Mouse (Mus musculus) liver, embryonic 15.5 days (tissue): ENCODE results near the gene Shank3. TPM values are rescaled to one million over a fixed set of nuclear protein-coding genes. Genes with fewer than 3 reads are reported as not detected.

Source experiments
- ATAC-seq: fragments of 200-750 bp; cut with Nextera tagmentation; 2 replicates; pipeline ENCODE4 v1.8.0; 2017; ENCODE audit warnings: moderate number of reproducible peaks, mild to moderate bottlenecking, moderate library complexity; ENCODE audit not compliant: insufficient read depth
- H3K27ac ChIP-seq: fragments of 300-500 bp; sonication (generic); replicated peaks from 2 replicates; pipeline ENCODE4 v1.5.1; 2015; ENCODE audit warnings: mild to moderate bottlenecking, inconsistent platforms
- H3K27me3 ChIP-seq: fragments of 300-500 bp; sonication (generic); 2 replicates; pipeline ENCODE4 v1.6.1; 2015; ENCODE audit warnings: mild to moderate bottlenecking, inconsistent platforms
- H3K36me3 ChIP-seq: fragments of 300-500 bp; sonication (generic); replicated peaks from 2 replicates; pipeline ENCODE4 v1.6.1; 2015; ENCODE audit warnings: moderate library complexity, mild to moderate bottlenecking, inconsistent platforms
- H3K4me1 ChIP-seq: fragments of 300-500 bp; sonication (generic); replicated peaks from 2 replicates; pipeline ENCODE4 v1.6.1; 2015; ENCODE audit warnings: inconsistent platforms
- H3K4me2 ChIP-seq: fragments of 300-500 bp; sonication (generic); 2 replicates; pipeline ENCODE4 v1.6.1; 2015; ENCODE audit warnings: moderate library complexity, mild to moderate bottlenecking, inconsistent platforms
- H3K4me3 ChIP-seq: fragments of 300-500 bp; sonication (generic); replicated peaks from 2 replicates; pipeline ENCODE4 v1.5.1; 2015; ENCODE audit warnings: mild to moderate bottlenecking, inconsistent platforms
- H3K9ac ChIP-seq: fragments of 300-500 bp; sonication (generic); 2 replicates; pipeline ENCODE4 v1.6.1; 2015; ENCODE audit warnings: moderate library complexity, mild to moderate bottlenecking, inconsistent platforms
- H3K9me3 ChIP-seq: fragments of 300-500 bp; sonication (generic); replicated peaks from 2 replicates; pipeline ENCODE4 v1.6.1; 2016; ENCODE audit warnings: inconsistent platforms
- WGBS: fragments of 180-500 bp; shearing (Covaris S2); methylation state at CpG from one replicate; pipeline ENCODE4 v1.1.7; 2015; ENCODE audit warnings: mixed read lengths; ENCODE audit not compliant: insufficient replicate concordance; 5-methylcytosine and 5-hydroxymethylcytosine counted together
- polyA plus RNA-seq: library from polyadenylated mRNA; unstranded; fragments of >200 nt; fragmentation: Nextera tagmentation; extraction: Ambion mirVana; gene quantifications from 2 replicates; pipeline ENCODE4 v1.2.1, GENCODE M21; 2015

Shank3 gene
- polyA plus RNA-seq, 1 experiment from 2014 or later = 0.51 TPM

- no peaks in the 10 kb centered on the region for H3K36me3 ChIP-seq
- no peaks in the 10 kb centered on the region for H3K4me1 ChIP-seq
- H3K4me3 ChIP-seq = no peak overlapping the region
- no peak overlapping the region for H3K4me2 ChIP-seq
- no peak overlapping the region for H3K27ac ChIP-seq
- no peak overlapping the region for H3K9ac ChIP-seq
- WGBS = 33% methylated on average over 5 of the region's 5 CpGs
- ATAC-seq = no peak
- H3K27me3 ChIP-seq = peaks cover 24% of the 10 kb centered on the region
- no peaks in the 10 kb centered on the region for H3K9me3 ChIP-seq
Observed at GRCm38 (mm10) chr15:89463334-89464235, 35.8 kb upstream of the Shank3 start.

GRCm38 (mm10) chr15:89465052-89465451 is 34.4 kb upstream of the Shank3 start:
- H3K9ac ChIP-seq = no peak overlapping the region
- H3K27me3 ChIP-seq = peaks cover 14% of the 10 kb centered on the region
- 24% methylated on average over 1 of the region's 1 CpGs for WGBS
- no peak overlapping the region for H3K27ac ChIP-seq
- ATAC-seq = no peak
- no peak overlapping the region for H3K4me2 ChIP-seq
- no peaks in the 10 kb centered on the region for H3K36me3 ChIP-seq
- no peaks in the 10 kb centered on the region for H3K9me3 ChIP-seq
- no peaks in the 10 kb centered on the region for H3K4me1 ChIP-seq
- H3K4me3 ChIP-seq = no peak overlapping the region

DNA sequence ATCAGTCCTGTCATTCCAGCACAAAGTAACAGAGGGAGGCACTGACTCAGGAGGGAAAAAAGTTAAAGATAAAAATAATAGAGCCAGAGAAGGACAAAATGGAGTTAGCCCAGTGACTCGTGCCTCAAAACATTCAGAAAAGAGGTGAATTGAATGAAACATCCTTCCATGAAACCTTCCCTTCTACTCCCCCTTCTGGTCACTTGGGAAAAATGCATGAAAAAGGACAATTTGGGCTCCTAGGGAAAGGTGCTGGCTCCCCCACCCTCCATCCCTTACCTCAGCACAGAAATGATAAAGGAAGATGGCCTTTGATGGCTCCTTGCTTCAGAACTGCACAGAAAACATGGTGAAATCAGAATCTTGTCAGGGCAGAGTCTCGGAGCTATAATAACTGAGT is 30.8 kb upstream of the Shank3 start:
- no peak for ATAC-seq
- no peak overlapping the region for H3K9ac ChIP-seq
- H3K4me2 ChIP-seq = no peak overlapping the region
- WGBS = 20% methylated on average over 2 of the region's 2 CpGs
- H3K9me3 ChIP-seq = no peaks in the 10 kb centered on the region
- H3K27me3 ChIP-seq = no peaks in the 10 kb centered on the region
- H3K4me3 ChIP-seq = no peak overlapping the region
- H3K27ac ChIP-seq = no peak overlapping the region
- H3K36me3 ChIP-seq = no peaks in the 10 kb centered on the region
- H3K4me1 ChIP-seq = no peaks in the 10 kb centered on the region

GRCm38 (mm10) chr15:89471476-89471875 is 27.9 kb upstream of the Shank3 start:
- WGBS = 69% methylated on average over 4 of the region's 4 CpGs
- H3K27ac ChIP-seq = no peak overlapping the region
- no peak overlapping the region for H3K9ac ChIP-seq
- H3K4me3 ChIP-seq = no peak overlapping the region
- H3K4me1 ChIP-seq = peaks cover 15% of the 10 kb centered on the region
- no peak for ATAC-seq
- H3K36me3 ChIP-seq = no peaks in the 10 kb centered on the region
- no peaks in the 10 kb centered on the region for H3K27me3 ChIP-seq
- H3K4me2 ChIP-seq = no peak overlapping the region
- H3K9me3 ChIP-seq = no peaks in the 10 kb centered on the region

DNA sequence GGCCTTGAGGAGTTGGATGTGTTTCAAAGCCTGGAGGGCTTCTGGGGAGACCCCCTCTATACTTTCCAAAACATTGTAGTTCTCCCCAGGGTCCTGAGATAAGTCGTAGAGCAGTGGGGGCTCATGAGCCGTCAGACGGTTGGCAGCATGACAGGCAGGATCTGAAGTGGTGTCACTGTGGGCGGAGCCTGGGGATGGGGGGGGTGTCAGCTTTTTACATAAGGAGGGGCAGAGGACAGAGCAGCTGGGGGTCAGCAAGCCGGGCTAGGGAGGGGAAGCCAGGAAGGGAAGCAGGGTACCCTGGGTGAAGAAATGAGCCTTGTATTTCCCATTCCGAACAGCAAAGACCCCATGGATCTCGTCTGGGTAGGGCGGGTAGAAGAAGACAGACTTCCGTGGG is 26.1 kb upstream of the Shank3 start:
- H3K4me1 ChIP-seq = peaks cover 26% of the 10 kb centered on the region
- 76% methylated on average over 9 of the region's 9 CpGs for WGBS
- no peaks in the 10 kb centered on the region for H3K36me3 ChIP-seq
- no peaks in the 10 kb centered on the region for H3K27me3 ChIP-seq
- no peaks in the 10 kb centered on the region for H3K9me3 ChIP-seq
- no peak for ATAC-seq
- no peak overlapping the region for H3K27ac ChIP-seq
- no peak overlapping the region for H3K9ac ChIP-seq
- H3K4me2 ChIP-seq = no peak overlapping the region
- H3K4me3 ChIP-seq = no peak overlapping the region

DNA sequence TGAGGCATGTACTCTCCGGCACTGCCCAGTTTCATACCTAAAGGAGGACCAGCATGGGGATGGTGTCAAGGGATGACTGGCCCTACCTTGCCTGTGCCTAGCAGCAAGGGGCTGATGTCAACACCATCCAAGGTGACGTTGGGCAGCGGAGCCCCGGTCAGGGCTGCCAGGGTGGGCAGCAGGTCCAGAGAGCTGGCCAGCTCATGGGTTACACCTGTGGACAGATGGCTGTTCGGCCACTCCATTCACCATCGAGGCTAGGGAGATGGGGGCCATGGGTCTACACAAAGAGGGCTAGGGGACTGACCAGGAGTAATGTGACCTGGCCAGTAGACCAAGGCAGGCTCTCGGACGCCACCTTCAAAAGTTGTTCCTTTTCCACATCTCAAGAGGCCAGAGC is 25.5 kb upstream of the Shank3 start:
- ATAC-seq = no peak
- H3K27ac ChIP-seq = no peak overlapping the region
- no peak overlapping the region for H3K4me3 ChIP-seq
- H3K36me3 ChIP-seq = no peaks in the 10 kb centered on the region
- no peaks in the 10 kb centered on the region for H3K27me3 ChIP-seq
- no peak overlapping the region for H3K9ac ChIP-seq
- H3K4me1 ChIP-seq = peaks cover 26% of the 10 kb centered on the region
- H3K9me3 ChIP-seq = no peaks in the 10 kb centered on the region
- H3K4me2 ChIP-seq = no peak overlapping the region
- WGBS = 86% methylated on average over 8 of the region's 8 CpGs

- no peak overlapping the region for H3K9ac ChIP-seq
- WGBS = 80% methylated on average over 19 of the region's 19 CpGs
- no peak overlapping the region for H3K4me3 ChIP-seq
- peaks cover 26% of the 10 kb centered on the region for H3K4me1 ChIP-seq
- H3K4me2 ChIP-seq = peak overlapping the region; percentile 89; the same call in 1 of the 2 replicates
- no peaks in the 10 kb centered on the region for H3K9me3 ChIP-seq
- ATAC-seq = no peak
- H3K27ac ChIP-seq = no peak overlapping the region
- no peaks in the 10 kb centered on the region for H3K36me3 ChIP-seq
- no peaks in the 10 kb centered on the region for H3K27me3 ChIP-seq
Observed at GRCm38 (mm10) chr15:89474596-89475292, 24.7 kb upstream of the Shank3 start.

DNA sequence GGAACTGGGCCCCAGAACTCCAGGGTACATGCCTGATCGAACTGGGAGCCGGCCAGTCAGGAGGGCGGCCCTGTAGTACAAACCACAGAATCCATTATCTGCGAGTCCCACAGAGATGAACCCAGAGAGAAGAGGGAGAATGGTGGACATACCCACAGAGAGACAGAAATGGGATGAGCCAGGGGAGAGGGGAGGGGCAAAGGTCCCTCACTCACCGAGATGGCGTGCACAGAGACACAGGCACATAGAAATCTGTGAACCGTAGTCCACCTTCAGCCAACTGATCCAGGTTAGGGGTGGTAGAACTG is 24.2 kb upstream of the Shank3 start:
- ATAC-seq = no peak
- Histone ChIP-seq H3K4me1 (peaks cover 26% of the 10 kb centered on the region), H3K27ac (no peak overlapping the region), H3K9ac (0 out of 2 replicates have a peak overlapping the region, but pooled peaks have one; percentile 56), H3K4me2 (peak overlapping the region; percentile 89), H3K36me3 (no peaks in the 10 kb centered on the region), H3K9me3 (no peaks in the 10 kb centered on the region), H3K27me3 (no peaks in the 10 kb centered on the region), H3K4me3 (peak overlapping the region; percentile 64)
- WGBS = 44% methylated on average over 7 of the region's 7 CpGs

- H3K4me1 ChIP-seq = peaks cover 26% of the 10 kb centered on the region
- H3K4me2 ChIP-seq = peak overlapping the region; percentile 89
- peak overlapping the region; percentile 56 for H3K9ac ChIP-seq
- no peaks in the 10 kb centered on the region for H3K36me3 ChIP-seq
- no peaks in the 10 kb centered on the region for H3K9me3 ChIP-seq
- peak overlapping the region; percentile 64 for H3K4me3 ChIP-seq
- 9% methylated on average over 44 of the region's 44 CpGs for WGBS
- peak overlapping the region; percentile 68 for H3K27ac ChIP-seq
- H3K27me3 ChIP-seq = no peaks in the 10 kb centered on the region
- peak; percentile 95 for ATAC-seq
Observed at GRCm38 (mm10) chr15:89475611-89476474, 23.6 kb upstream of the Shank3 start.

DNA sequence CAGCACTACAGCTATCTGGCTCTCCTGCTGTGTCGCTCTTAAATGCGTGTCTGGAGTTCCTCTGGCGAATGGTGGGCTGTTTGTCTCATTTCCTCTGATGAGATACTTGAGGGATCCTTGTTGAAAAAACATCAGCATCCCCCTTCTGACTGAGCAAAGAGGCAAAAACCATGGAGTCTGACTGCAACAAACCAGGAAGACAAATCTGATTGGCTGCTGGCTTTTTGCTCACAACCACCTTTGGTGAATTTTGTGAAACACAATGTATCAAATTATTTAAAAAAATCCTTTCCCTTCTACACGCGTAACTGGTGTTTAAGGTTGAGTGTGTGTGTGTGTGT is 23.0 kb upstream of the Shank3 start:
- 3% methylated on average over 5 of the region's 5 CpGs for WGBS

DNA sequence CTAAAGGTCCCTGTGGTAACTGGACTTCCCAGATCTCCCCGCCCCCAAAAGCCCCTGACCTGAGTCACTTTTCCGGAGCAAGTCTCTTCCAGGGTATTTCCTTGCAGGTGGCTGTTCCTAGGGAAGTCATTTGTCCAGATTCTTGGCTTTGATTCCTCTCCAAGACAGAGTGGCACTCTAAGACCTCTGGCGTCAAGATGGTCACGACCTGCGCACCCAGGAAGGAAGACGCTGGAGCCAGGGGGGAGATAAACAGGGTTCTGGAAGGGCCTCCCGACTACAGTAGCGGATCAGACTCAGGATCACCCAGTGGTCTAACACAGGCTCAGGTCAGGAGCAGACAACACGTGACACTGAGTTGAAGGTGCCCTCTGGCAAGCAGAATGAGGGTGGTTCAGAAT is 22.3 kb upstream of the Shank3 start, which contains the start of gene Arsa:
TSS of gene Arsa (minus strand) at position 335 of the 401 bp plus-strand sequence.
- 24% methylated on average over 9 of the region's 9 CpGs for WGBS
- no peak for ATAC-seq
- no peaks in the 10 kb centered on the region for H3K9me3 ChIP-seq
- H3K4me1 ChIP-seq = peaks cover 26% of the 10 kb centered on the region
- no peaks in the 10 kb centered on the region for H3K36me3 ChIP-seq
- peak within 1 kb of the TSS; percentile 68 for H3K27ac ChIP-seq
- no peaks in the 10 kb centered on the region for H3K27me3 ChIP-seq
- peak within 1 kb of the TSS; percentile 54; the same call in 1 of the 2 replicates for H3K9ac ChIP-seq
- peak within 1 kb of the TSS; percentile 89 for H3K4me2 ChIP-seq
- H3K4me3 ChIP-seq = peak within 1 kb of the TSS; percentile 64

More for the DNA sequence above, 23.0 kb upstream of the Shank3 start:
- no peak for ATAC-seq
- peak overlapping the region; percentile 64 for H3K4me3 ChIP-seq
- H3K4me2 ChIP-seq = peak overlapping the region; percentile 89
- H3K27ac ChIP-seq = peak overlapping the region; percentile 68
- no peaks in the 10 kb centered on the region for H3K36me3 ChIP-seq
- no peaks in the 10 kb centered on the region for H3K9me3 ChIP-seq
- H3K9ac ChIP-seq = peak overlapping the region; percentile 54; the same call in 1 of the 2 replicates
- H3K27me3 ChIP-seq = no peaks in the 10 kb centered on the region
- peaks cover 26% of the 10 kb centered on the region for H3K4me1 ChIP-seq
